Mouse (Mus musculus): ENCODE measurements at regions not wholly inside any gene's neighbourhood (a gene's known extent, or its start where the extent isn't known, plus 50 kb on each side); places are given as distances from the start of the nearest gene placed in this dataset.

- DNase-seq: no peak
Observed at GRCm38 (mm10) chr15:13765411-13765810, 591.9 kb upstream of the Cdh6 start.

GRCm38 (mm10) chr15:13764587-13764986 lies 591.1 kb upstream of the Cdh6 start:
- DNase-seq: no peak

GRCm38 (mm10) chr15:13746559-13746958 lies 573.1 kb upstream of the Cdh6 start:
- DNase-seq: no peak

- DNase-seq: no peak
Observed at GRCm38 (mm10) chr15:13706276-13706675, 532.8 kb upstream of the Cdh6 start.

GRCm38 (mm10) chr15:13705187-13705586 lies 531.7 kb upstream of the Cdh6 start:
- DNase-seq: no peak

GRCm38 (mm10) chr15:13668193-13668592 lies 494.7 kb upstream of the Cdh6 start:
- DNase-seq: peak; percentile 4

- no peak for DNase-seq
Observed at GRCm38 (mm10) chr15:13667278-13667677, 493.8 kb upstream of the Cdh6 start.

GRCm38 (mm10) chr15:13662275-13662674 lies 488.8 kb upstream of the Cdh6 start:
- DNase-seq: no peak

GRCm38 (mm10) chr15:13655038-13655437 lies 481.6 kb upstream of the Cdh6 start:
- no peak for DNase-seq

- DNase-seq: peak; percentile 28
Observed at GRCm38 (mm10) chr15:13635346-13635940, 462.0 kb upstream of the Cdh6 start.

GRCm38 (mm10) chr15:13602133-13602532 lies 428.7 kb upstream of the Cdh6 start:
- DNase-seq: no peak

GRCm38 (mm10) chr15:13597856-13598255 lies 424.4 kb upstream of the Cdh6 start:
- no peak for DNase-seq

GRCm38 (mm10) chr15:13593823-13594222 lies 420.3 kb upstream of the Cdh6 start:
- DNase-seq: peak; percentile 5

- no peak for DNase-seq
Observed at GRCm38 (mm10) chr15:13590864-13591263, 417.4 kb upstream of the Cdh6 start.

- no peak for DNase-seq
Observed at GRCm38 (mm10) chr15:13583300-13583699, 409.8 kb upstream of the Cdh6 start.

GRCm38 (mm10) chr15:13582134-13582533 lies 408.7 kb upstream of the Cdh6 start:
- DNase-seq: no peak

- no peak for DNase-seq
Observed at GRCm38 (mm10) chr15:13573621-13574020, 400.1 kb upstream of the Cdh6 start.

GRCm38 (mm10) chr15:13560920-13561319 lies 387.4 kb upstream of the Cdh6 start:
- no peak for DNase-seq

GRCm38 (mm10) chr15:13549207-13549837 lies 375.8 kb upstream of the Cdh6 start:
- DNase-seq: no peak

- no peak for DNase-seq
Observed at GRCm38 (mm10) chr15:13540026-13540425, 366.6 kb upstream of the Cdh6 start.

GRCm38 (mm10) chr15:13534017-13534416 lies 360.5 kb upstream of the Cdh6 start:
- no peak for DNase-seq

- no peak for DNase-seq
Observed at GRCm38 (mm10) chr15:13529960-13530359, 356.5 kb upstream of the Cdh6 start.

GRCm38 (mm10) chr15:13529050-13529449 lies 355.6 kb upstream of the Cdh6 start:
- DNase-seq: no peak

Measured in right cerebral cortex, postnatal 4 days (tissue).